Mouse (Mus musculus) brain, embryonic 14.5 days (tissue): ENCODE results near the gene Fbxl17. TPM values are rescaled to one million over a fixed set of nuclear protein-coding genes. Genes with fewer than 3 reads are reported as not detected.
A peak's percentile ranks its signal among the peaks of the same experiment; 100 is the strongest.

Experiments used
- DNase-seq: peaks from one replicate; pipeline ENCODE4 v3.0.0-alpha.2; 2011; ENCODE audit warnings: low read depth
- CTCF ChIP-seq: fragments of 200-500 bp; IDR thresholded peaks from 2 replicates; pipeline ENCODE4 v1.5.1; 2012; ENCODE audit warnings: inconsistent platforms, mild to moderate bottlenecking, moderate library complexity, borderline replicate concordance; ENCODE audit not compliant: insufficient read depth, insufficient read length; ENCODE audit errors: extremely low read depth
- POLR2A ChIP-seq: fragments of 200-500 bp; IDR thresholded peaks from 2 replicates; pipeline ENCODE4 v1.6.1; 2012; ENCODE audit warnings: mild to moderate bottlenecking, inconsistent platforms, borderline replicate concordance; ENCODE audit not compliant: poor library complexity, insufficient read depth, insufficient read length, severe bottlenecking; ENCODE audit errors: extremely low read depth
- polyA plus RNA-seq: library from polyadenylated mRNA; depleted of rRNA; stranded (reverse); fragments of >200 nt; gene quantifications from 2 replicates; pipeline ENCODE4 v1.2.3, GENCODE M21; 2012; rRNA removed

Fbxl17 gene
- 19.7 and 30.9 TPM in 2 replicates for polyA plus RNA-seq

- TF ChIP-seq CTCF (no peak), POLR2A (no peak)
- DNase-seq: peak; percentile 79
These were observed at the start of gene Fbxl17 for GRCm38 (mm10) chr17:63499636-63500155. Fbxl17 (minus strand) TSS chr17:63500017.

GRCm38 (mm10) chr17:63547465-63547864, 47.6 kb upstream of the Fbxl17 start:
- DNase-seq: peak; percentile 63
- TF ChIP-seq POLR2A (no peak), CTCF (peak; percentile 54; the same call in 1 of the 2 replicates)

- no peak for TF ChIP-seq POLR2A
- no peak for TF ChIP-seq CTCF
- no peak for DNase-seq
These were observed 34.9 kb upstream of the Fbxl17 start for GRCm38 (mm10) chr17:63534576-63535265.

- TF ChIP-seq POLR2A (no peak), CTCF (no peak)
- peak; percentile 47 for DNase-seq
These were observed 33.4 kb upstream of the Fbxl17 start for GRCm38 (mm10) chr17:63533074-63533836.

- DNase-seq: no peak
- TF ChIP-seq CTCF: no peak
- no peak for TF ChIP-seq POLR2A
These were observed 29.7 kb upstream of the Fbxl17 start for GRCm38 (mm10) chr17:63529476-63529875.

GRCm38 (mm10) chr17:63520691-63521090, 20.9 kb upstream of the Fbxl17 start:
- DNase-seq: no peak
- TF ChIP-seq CTCF (no peak), POLR2A (no peak)

- TF ChIP-seq CTCF (no peak), POLR2A (no peak)
- DNase-seq: no peak
These were observed 10.6 kb upstream of the Fbxl17 start for GRCm38 (mm10) chr17:63510451-63510850.

GRCm38 (mm10) chr17:63501091-63501490, 1.3 kb upstream of the Fbxl17 start:
- no peak for DNase-seq
- TF ChIP-seq POLR2A: no peak
- TF ChIP-seq CTCF: no peak

- peak; percentile 93 for TF ChIP-seq POLR2A
- TF ChIP-seq CTCF: no peak
- peak; percentile 90 for DNase-seq
These were observed 478 bp upstream of the Fbxl17 start for GRCm38 (mm10) chr17:63500156-63500834.

- TF ChIP-seq CTCF (no peak), POLR2A (no peak; the same call in 1 of the 2 replicates)
- peak; percentile 81 for DNase-seq
These were observed 841 bp downstream of the Fbxl17 start for GRCm38 (mm10) chr17:63498717-63499635.
